Mouse (Mus musculus): Measurements from ENCODE around the gene Upk3bl. TPM values are rescaled to one million over a fixed set of nuclear protein-coding genes. Genes with fewer than 3 reads are reported as not detected.

Upk3bl gene
- total and polyA plus RNA-seq, 3 experiments = not detected

GRCm38 (mm10) chr5:136076284-136076683 lies 22.0 kb downstream of the Upk3bl start:
- Histone ChIP-seq H3K4me1 (ENCODE audit: control insufficient read depth in 1 of 2, insufficient read depth in 2 of 2, low read length in 2 of 2) (peaks cover 5 to 15% of the 10 kb centered on the region in 2 experiments), H3K4me3 (ENCODE audit: control insufficient read depth in 1 of 2, insufficient read depth in 1 of 2, low read depth in 2 of 2, low read length in 2 of 2) (no peak overlapping the region), H3K9ac (ENCODE audit: control insufficient read depth, low read depth, low read length, poor library complexity, severe bottlenecking) (no peak overlapping the region), H3K27ac (ENCODE audit: control insufficient read depth, low read depth, low read length) (no peak overlapping the region), H3K9me3 (replicated peaks; ENCODE audit: insufficient read depth, low read length) (no peaks in the 10 kb centered on the region), H3K36me3 (ENCODE audit: control insufficient read depth in 1 of 2, insufficient read depth in 2 of 2, low read length in 2 of 2) (peaks cover 0 to 6% of the 10 kb centered on the region in 2 experiments; a peak in 2 of 4 replicates), H3K27me3 (ENCODE audit: control insufficient read depth in 1 of 2, insufficient read depth in 2 of 2, low read length in 2 of 2) (no peaks in the 10 kb centered on the region), H3K79me2 (ENCODE audit: control insufficient read depth, insufficient read depth, low read length, poor library complexity) (no peaks in the 10 kb centered on the region)
- no peak for TF ChIP-seq E2F4 (IDR thresholded peaks at IDR 0.05; ENCODE audit: borderline replicate concordance, low read depth, low read length)
- no peak for TF ChIP-seq RCOR1 (IDR thresholded peaks at IDR 0.05; ENCODE audit: low read depth, low read length)
- TF ChIP-seq CHD2 (IDR thresholded peaks at IDR 0.05; ENCODE audit: low read length) = no peak
- no peak for TF ChIP-seq POLR2AphosphoS5 (IDR thresholded peaks at IDR 0.05; ENCODE audit: borderline replicate concordance, low read depth, low read length)
- TF ChIP-seq MEF2A (IDR thresholded peaks at IDR 0.05; ENCODE audit: extremely low read depth, insufficient replicate concordance, low read depth, low read length, poor library complexity, severe bottlenecking) = no peak
- no peak for TF ChIP-seq MYB (IDR thresholded peaks at IDR 0.05; ENCODE audit: low read depth, low read length)
- no peak for TF ChIP-seq BHLHE40 (IDR thresholded peaks at IDR 0.05; ENCODE audit: borderline replicate concordance, low read depth, low read length)
- TF ChIP-seq TCF12 (IDR thresholded peaks at IDR 0.05; ENCODE audit: low read depth, low read length) = no peak
- TF ChIP-seq KAT2A (conservative IDR thresholded peaks at IDR 0.05; ENCODE audit: low read depth, low read length) = no peak
- TF ChIP-seq MXI1 (IDR thresholded peaks at IDR 0.05; ENCODE audit: low read depth, low read length) = no peak
- TF ChIP-seq MAZ (IDR thresholded peaks at IDR 0.05; ENCODE audit: low read depth, low read length) = no peak
- no peak for TF ChIP-seq TBP (IDR thresholded peaks at IDR 0.05; ENCODE audit: low read depth, low read length)
- TF ChIP-seq SMC3 (IDR thresholded peaks at IDR 0.05; ENCODE audit: low read depth, low read length) = no peak
- TF ChIP-seq ZMIZ1 (IDR thresholded peaks at IDR 0.05; ENCODE audit: low read depth, low read length) = no peak
- DNase-seq (ENCODE audit: low read depth, low spot score) = no peak

DNA sequence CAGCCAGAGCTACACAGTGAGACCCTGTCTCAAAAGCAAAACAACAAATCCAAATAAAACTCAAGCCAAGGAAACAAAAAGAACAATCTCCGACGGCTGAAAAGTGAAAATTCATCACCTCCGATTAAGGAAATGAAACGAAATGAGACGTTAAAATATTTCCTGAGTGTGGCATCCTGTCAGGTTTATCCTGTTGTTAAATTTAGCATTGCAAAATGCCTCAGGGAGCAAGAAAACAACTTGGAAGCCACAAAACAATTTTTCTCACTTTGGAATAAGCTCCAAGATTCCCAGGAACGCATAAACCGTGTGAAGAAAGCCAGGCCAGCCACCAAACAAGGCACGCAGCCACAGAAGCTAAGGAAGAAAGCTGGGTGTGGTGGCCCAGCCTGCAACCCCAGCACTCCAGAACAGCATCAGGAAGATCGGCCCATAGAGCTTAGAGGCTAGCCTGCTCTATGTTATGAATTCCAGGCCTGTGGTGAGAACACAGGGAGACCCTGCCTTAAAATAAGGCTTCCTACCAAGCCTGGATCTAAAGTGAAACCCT lies 22.8 kb downstream of the Upk3bl start:
- H3K27ac ChIP-seq (ENCODE audit: control insufficient read depth, low read depth, low read length) = no peak overlapping the region

More for the DNA sequence above, 22.8 kb downstream of the Upk3bl start:
- peaks cover 0 to 6% of the 10 kb centered on the region in 2 experiments; a peak in 2 of 4 replicates for H3K36me3 ChIP-seq (ENCODE audit: control insufficient read depth in 1 of 2, insufficient read depth in 2 of 2, low read length in 2 of 2)
- no peaks in the 10 kb centered on the region for H3K27me3 ChIP-seq (ENCODE audit: control insufficient read depth in 1 of 2, insufficient read depth in 2 of 2, low read length in 2 of 2)
- no peak overlapping the region for H3K4me3 ChIP-seq (ENCODE audit: control insufficient read depth in 1 of 2, insufficient read depth in 1 of 2, low read depth in 2 of 2, low read length in 2 of 2)
- H3K9ac ChIP-seq (ENCODE audit: control insufficient read depth, low read depth, low read length, poor library complexity, severe bottlenecking) = no peak overlapping the region
- DNase-seq (ENCODE audit: low read depth, low spot score) = no peak
- TF ChIP-seq MEF2A (IDR thresholded peaks at IDR 0.05; ENCODE audit: extremely low read depth, insufficient replicate concordance, low read depth, low read length, poor library complexity, severe bottlenecking) (no peak), ZNF384 (IDR thresholded peaks at IDR 0.05; ENCODE audit: low read depth, low read length) (no peak), GATA1 (IDR thresholded peaks at IDR 0.05; ENCODE audit: low read depth, low read length) (no peak), ZMIZ1 (IDR thresholded peaks at IDR 0.05; ENCODE audit: low read depth, low read length) (no peak), NRF1 (IDR thresholded peaks at IDR 0.05; ENCODE audit: insufficient read depth, low read depth, low read length, poor library complexity, severe bottlenecking) (no peak)
- H3K9me3 ChIP-seq (replicated peaks; ENCODE audit: insufficient read depth, low read length) = no peaks in the 10 kb centered on the region
- H3K79me2 ChIP-seq (ENCODE audit: control insufficient read depth, insufficient read depth, low read length, poor library complexity) = no peaks in the 10 kb centered on the region
- peaks cover 5 to 15% of the 10 kb centered on the region in 2 experiments for H3K4me1 ChIP-seq (ENCODE audit: control insufficient read depth in 1 of 2, insufficient read depth in 2 of 2, low read length in 2 of 2)

Measured in MEL (cell line).